Mouse (Mus musculus) CH12.LX (cell line): ENCODE results near the gene Scn4b.

Experiments used
- EP300 ChIP-seq: IDR thresholded peaks from 2 replicates; pipeline ENCODE4 v1.6.1; 2011; ENCODE audit warnings: low read length, improper control_type of control experiment
- MAFK ChIP-seq: IDR thresholded peaks from 2 replicates; pipeline ENCODE4 v1.6.1; 2011; ENCODE audit warnings: low read length, improper control_type of control experiment; ENCODE audit not compliant: insufficient replicate concordance
- POLR2A ChIP-seq: IDR thresholded peaks from 2 replicates; pipeline ENCODE4 v1.6.1; 2011; ENCODE audit warnings: low read depth, mild to moderate bottlenecking, improper control_type of control experiment, low read length
- POLR2AphosphoS2 ChIP-seq: IDR thresholded peaks from 2 replicates; pipeline ENCODE4 v1.6.1; 2011; ENCODE audit warnings: low read depth, low read length, improper control_type of control experiment
- TCF12 ChIP-seq: IDR thresholded peaks from 2 replicates; pipeline ENCODE4 v1.6.1; 2014; ENCODE audit warnings: low read depth, mild to moderate bottlenecking, inconsistent platforms, low read length, improper control_type of control experiment

GRCm38 (mm10) chr9:45119954-45120530 lies 18.2 kb upstream of the Scn4b start:
- TF ChIP-seq TCF12 (no peak), MAFK (no peak), POLR2AphosphoS2 (no peak), POLR2A (no peak), EP300 (no peak)
